Mouse (Mus musculus): Measurements from ENCODE around the gene Mfng. TPM values are rescaled to one million over a fixed set of nuclear protein-coding genes. Genes with fewer than 3 reads are reported as not detected.
A peak's percentile ranks its signal among the peaks of the same experiment; 100 is the strongest.

Mfng gene
- total RNA-seq, 2 experiments from 2014 or later: 6.0 to 6.2 TPM

GRCm38 (mm10) chr15:78758132-78758531 is 15.1 kb downstream of the Mfng start:
- DNase-seq (ENCODE audit: low spot score in 2 of 2): no peak

GRCm38 (mm10) chr15:78755966-78756725 is 17.1 kb downstream of the Mfng start:
- DNase-seq (ENCODE audit: low spot score in 2 of 2): no peak

GRCm38 (mm10) chr15:78755226-78755625 is 18.0 kb downstream of the Mfng start:
- DNase-seq (ENCODE audit: low spot score in 2 of 2): no peak

- DNase-seq (ENCODE audit: low spot score in 2 of 2): no peak
Measured at GRCm38 (mm10) chr15:78754144-78754543, 19.1 kb downstream of the Mfng start.

- no peak for DNase-seq (ENCODE audit: low spot score in 2 of 2)
Measured at GRCm38 (mm10) chr15:78752991-78753390, 20.3 kb downstream of the Mfng start.

- no peak for DNase-seq (ENCODE audit: low spot score in 2 of 2)
Measured at GRCm38 (mm10) chr15:78750608-78751350, 22.5 kb downstream of the Mfng start.

- no peak for DNase-seq (ENCODE audit: low spot score in 2 of 2)
Measured at GRCm38 (mm10) chr15:78749855-78750254, 23.4 kb downstream of the Mfng start.

GRCm38 (mm10) chr15:78744206-78744605 is 29.1 kb downstream of the Mfng start:
- peak; percentile 65 to 92 for DNase-seq (ENCODE audit: low spot score in 2 of 2)

- no peak for DNase-seq (ENCODE audit: low spot score in 2 of 2)
Measured at GRCm38 (mm10) chr15:78742831-78743230, 30.4 kb downstream of the Mfng start.

- DNase-seq (ENCODE audit: low spot score in 2 of 2): no peak
Measured at GRCm38 (mm10) chr15:78740662-78741061, 32.6 kb downstream of the Mfng start.

- no peak for DNase-seq (ENCODE audit: low spot score in 2 of 2)
Measured at GRCm38 (mm10) chr15:78737146-78737545, 36.1 kb downstream of the Mfng start.

GRCm38 (mm10) chr15:78736681-78737100 is 36.6 kb downstream of the Mfng start:
- peak in 1 of 2 experiments; percentile 12 for DNase-seq (ENCODE audit: low spot score in 2 of 2)

GRCm38 (mm10) chr15:78736181-78736579 is 37.1 kb downstream of the Mfng start:
- DNase-seq (ENCODE audit: low spot score in 2 of 2): no peak

- peak in 1 of 2 experiments; percentile 65 for DNase-seq (ENCODE audit: low spot score in 2 of 2)
Measured at GRCm38 (mm10) chr15:78735431-78736180, 37.7 kb downstream of the Mfng start.

GRCm38 (mm10) chr15:78731830-78732229 is 41.4 kb downstream of the Mfng start:
- no peak for DNase-seq (ENCODE audit: low spot score in 2 of 2)

GRCm38 (mm10) chr15:78730315-78731049 is 42.8 kb downstream of the Mfng start:
- no peak for DNase-seq (ENCODE audit: low spot score in 2 of 2)

GRCm38 (mm10) chr15:78726697-78727096 is 46.6 kb downstream of the Mfng start:
- DNase-seq (ENCODE audit: low spot score in 2 of 2): no peak

- DNase-seq (ENCODE audit: low spot score in 2 of 2): peak in 1 of 2 experiments; percentile 9
Measured at GRCm38 (mm10) chr15:78720532-78720931, 52.7 kb downstream of the Mfng start.

- peak in 1 of 2 experiments; percentile 83 for DNase-seq (ENCODE audit: low spot score in 2 of 2)
Measured at GRCm38 (mm10) chr15:78720094-78720493, 53.2 kb downstream of the Mfng start.

GRCm38 (mm10) chr15:78719416-78719815 is 53.9 kb downstream of the Mfng start:
- DNase-seq (ENCODE audit: low spot score in 2 of 2): peak in 1 of 2 experiments; percentile 58
